Mouse (Mus musculus) limb, embryonic 15.5 days (tissue): ENCODE results near the gene Fyb. TPM values are rescaled to one million over a fixed set of nuclear protein-coding genes. Genes with fewer than 3 reads are reported as not detected.
"Not testable (repeated sequence)": the region's sequence is repeated elsewhere in the genome, so short reads cannot be mapped to it uniquely, and the experiment has no call there.

Source experiments
- ATAC-seq: fragments of 200-750 bp; cut with Nextera tagmentation; 2 replicates; pipeline ENCODE4 v1.8.0; 2017; ENCODE audit warnings: low read depth, moderate TSS enrichment; ENCODE audit not compliant: insufficient number of reproducible peaks, low FRiP score, low TSS enrichment
- H3K27ac ChIP-seq: fragments of 300-500 bp; sonication (generic); 2 replicates; pipeline ENCODE4 v1.5.1; 2015; ENCODE audit warnings: moderate library complexity, mild to moderate bottlenecking, inconsistent platforms
- H3K27me3 ChIP-seq: fragments of 300-500 bp; sonication (generic); 2 replicates; pipeline ENCODE4 v1.6.1; 2015; ENCODE audit warnings: inconsistent platforms
- H3K36me3 ChIP-seq: fragments of 300-500 bp; sonication (generic); 2 replicates; pipeline ENCODE4 v1.6.1; 2015; ENCODE audit warnings: inconsistent platforms
- H3K4me1 ChIP-seq: fragments of 300-500 bp; sonication (generic); 2 replicates; pipeline ENCODE4 v1.6.1; 2015; ENCODE audit warnings: inconsistent platforms
- H3K4me2 ChIP-seq: fragments of 300-500 bp; sonication (generic); 2 replicates; pipeline ENCODE4 v1.6.1; 2015; ENCODE audit warnings: mild to moderate bottlenecking, inconsistent platforms
- H3K4me3 ChIP-seq: fragments of 300-500 bp; sonication (generic); 2 replicates; pipeline ENCODE4 v1.5.1; 2015; ENCODE audit warnings: mild to moderate bottlenecking, inconsistent platforms
- H3K9ac ChIP-seq: fragments of 300-500 bp; sonication (generic); 2 replicates; pipeline ENCODE4 v1.6.1; 2015; ENCODE audit warnings: inconsistent platforms
- H3K9me3 ChIP-seq: fragments of 300-500 bp; sonication (generic); 2 replicates; pipeline ENCODE4 v1.6.1; 2016; ENCODE audit warnings: inconsistent platforms
- WGBS: fragments of 180-500 bp; shearing (Covaris S2); methylation state at CpG from one replicate; pipeline ENCODE4 v1.1.7; 2015; 5-methylcytosine and 5-hydroxymethylcytosine counted together
- polyA plus RNA-seq: library from polyadenylated mRNA; unstranded; fragments of >200 nt; fragmentation: Nextera tagmentation; extraction: Ambion mirVana; gene quantifications from 2 replicates; pipeline ENCODE4 v1.2.1, GENCODE M21; 2015

Gene Fyb
- polyA plus RNA-seq, 1 experiment from 2014 or later: 10.3 TPM

- Histone ChIP-seq H3K4me1 (peaks cover 10% of the 10 kb centered on the region), H3K4me3 (no peak overlapping the region), H3K4me2 (no peak overlapping the region), H3K27me3 (no peaks in the 10 kb centered on the region), H3K9me3 (no peaks in the 10 kb centered on the region), H3K27ac (no peak overlapping the region), H3K9ac (no peak overlapping the region), H3K36me3 (no peaks in the 10 kb centered on the region)
- 90% methylated on average over 4 of the region's 4 CpGs for WGBS
- ATAC-seq: no peak
Observed at GRCm38 (mm10) chr15:6584645-6585044, 62.0 kb downstream of the Fyb start.

DNA sequence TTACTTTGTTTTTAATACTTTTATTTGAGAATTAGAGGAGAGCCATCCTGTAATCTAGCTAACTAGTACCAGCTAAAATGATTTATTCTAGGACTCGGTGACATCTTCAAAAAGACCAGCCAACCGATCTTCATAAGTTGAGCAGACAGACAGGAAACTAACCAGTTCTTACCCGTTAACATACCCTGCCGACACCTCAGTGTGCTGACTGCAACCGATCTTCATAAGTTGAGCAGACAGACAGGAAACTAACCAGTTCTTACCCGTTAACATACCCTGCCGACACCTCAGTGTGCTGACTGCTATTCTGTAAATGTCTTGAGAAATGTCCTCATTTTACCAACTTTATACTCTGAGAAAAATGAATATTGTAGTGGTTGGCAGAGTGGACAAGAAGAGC lies 63.7 kb downstream of the Fyb start:
- not testable (repeated sequence) for H3K36me3 ChIP-seq, H3K27me3 ChIP-seq, H3K9me3 ChIP-seq, ATAC-seq, H3K4me2 ChIP-seq, H3K4me3 ChIP-seq, H3K9ac ChIP-seq, H3K27ac ChIP-seq, H3K4me1 ChIP-seq
- WGBS: 81% methylated on average over 7 of the region's 7 CpGs

DNA sequence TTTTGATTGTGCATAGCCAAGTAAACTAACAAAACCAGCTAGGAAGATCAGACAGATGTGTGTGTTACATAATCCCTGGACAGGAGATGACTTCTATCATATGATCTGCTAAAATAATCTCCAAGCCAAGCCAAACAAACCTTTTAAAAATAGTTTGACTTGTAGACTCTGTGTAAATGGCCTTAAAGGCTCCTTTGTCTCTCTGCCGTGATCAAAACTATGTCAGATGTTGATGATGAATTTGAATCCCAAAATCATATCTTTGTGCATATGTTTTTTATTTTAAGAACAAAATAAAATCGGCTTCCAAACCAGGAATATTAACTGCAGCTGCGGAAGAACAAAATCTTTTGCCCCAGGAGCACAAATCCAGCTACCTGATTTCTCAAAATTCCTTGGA lies 64.9 kb downstream of the Fyb start:
- H3K27ac ChIP-seq: no peak overlapping the region
- no peaks in the 10 kb centered on the region for H3K27me3 ChIP-seq
- ATAC-seq: no peak
- no peak overlapping the region for H3K4me3 ChIP-seq
- WGBS: 47% methylated on average over 3 of the region's 3 CpGs
- no peaks in the 10 kb centered on the region for H3K9me3 ChIP-seq
- no peak overlapping the region for H3K9ac ChIP-seq
- H3K4me2 ChIP-seq: no peak overlapping the region
- no peaks in the 10 kb centered on the region for H3K36me3 ChIP-seq
- H3K4me1 ChIP-seq: no peaks in the 10 kb centered on the region

DNA sequence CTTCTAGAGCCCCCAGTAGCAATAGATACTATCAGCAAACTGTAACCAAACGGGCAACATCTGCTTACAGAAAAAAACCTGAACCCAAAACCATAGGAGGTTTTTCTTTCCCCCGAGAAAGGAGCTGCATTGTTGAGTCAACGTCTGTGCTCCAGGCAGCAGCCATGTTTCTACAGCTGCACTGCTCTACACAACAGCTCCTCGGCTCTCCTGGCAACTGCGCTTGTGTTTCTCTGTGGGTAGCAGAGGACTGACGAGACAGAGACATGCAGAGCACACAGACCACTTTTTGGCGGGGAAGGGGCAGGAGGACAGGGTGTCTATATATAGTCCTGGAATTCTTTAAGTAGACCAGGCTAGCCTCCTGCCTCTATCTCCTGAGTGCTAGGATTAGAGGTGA lies 65.5 kb downstream of the Fyb start:
- Histone ChIP-seq H3K27ac (no peak overlapping the region), H3K27me3 (no peaks in the 10 kb centered on the region), H3K36me3 (no peaks in the 10 kb centered on the region), H3K4me2 (no peak overlapping the region), H3K9me3 (no peaks in the 10 kb centered on the region), H3K4me3 (no peak overlapping the region), H3K4me1 (no peaks in the 10 kb centered on the region), H3K9ac (no peak overlapping the region)
- ATAC-seq: no peak
- 63% methylated on average over 7 of the region's 7 CpGs for WGBS

- ATAC-seq: no peak
- no peak overlapping the region for H3K27ac ChIP-seq
- H3K9me3 ChIP-seq: no peaks in the 10 kb centered on the region
Observed at GRCm38 (mm10) chr15:6590846-6591451, 68.3 kb downstream of the Fyb start.

DNA sequence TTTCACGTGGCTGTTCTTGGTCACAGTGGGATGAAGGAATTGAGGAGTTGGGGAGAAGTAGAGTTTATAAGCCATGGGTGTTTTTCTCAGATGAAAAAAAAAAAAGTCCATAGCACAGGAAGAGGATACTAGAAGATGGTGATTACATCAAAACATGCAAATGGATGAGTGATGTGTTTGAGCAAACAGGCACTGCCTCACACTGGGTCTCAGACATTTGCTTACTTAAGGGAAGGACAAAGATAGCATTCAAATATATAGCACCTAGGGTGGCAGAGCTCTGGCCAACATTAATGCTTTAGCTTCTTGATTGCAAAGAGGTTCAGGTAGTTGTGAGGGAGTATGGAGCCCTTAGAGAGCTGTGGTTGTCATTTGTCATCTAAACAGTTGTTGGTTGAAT lies 68.9 kb downstream of the Fyb start:
- Histone ChIP-seq H3K27ac (no peak overlapping the region), H3K4me3 (no peak overlapping the region), H3K4me1 (no peaks in the 10 kb centered on the region), H3K9me3 (no peaks in the 10 kb centered on the region), H3K9ac (no peak overlapping the region), H3K27me3 (no peaks in the 10 kb centered on the region), H3K4me2 (no peak overlapping the region), H3K36me3 (no peaks in the 10 kb centered on the region)
- WGBS: 54% methylated on average over 1 of the region's 1 CpGs
- no peak for ATAC-seq

More at GRCm38 (mm10) chr15:6590846-6591451, 68.3 kb downstream of the Fyb start:
- Histone ChIP-seq H3K27me3 (no peaks in the 10 kb centered on the region), H3K36me3 (no peaks in the 10 kb centered on the region), H3K9ac (no peak overlapping the region), H3K4me3 (no peak overlapping the region), H3K4me2 (no peak overlapping the region), H3K4me1 (no peaks in the 10 kb centered on the region)
- 86% methylated on average over 4 of the region's 4 CpGs for WGBS

GRCm38 (mm10) chr15:6592561-6593253 lies 70.1 kb downstream of the Fyb start:
- no peaks in the 10 kb centered on the region for H3K9me3 ChIP-seq
- no peaks in the 10 kb centered on the region for H3K36me3 ChIP-seq
- no peak for ATAC-seq
- H3K9ac ChIP-seq: no peak overlapping the region
- H3K27me3 ChIP-seq: no peaks in the 10 kb centered on the region
- no peak overlapping the region for H3K4me2 ChIP-seq
- no peaks in the 10 kb centered on the region for H3K4me1 ChIP-seq
- H3K27ac ChIP-seq: no peak overlapping the region
- WGBS: 59% methylated on average over 5 of the region's 5 CpGs
- H3K4me3 ChIP-seq: no peak overlapping the region

- H3K4me1 ChIP-seq: no peaks in the 10 kb centered on the region
- 51% methylated on average over 1 of the region's 1 CpGs for WGBS
- no peaks in the 10 kb centered on the region for H3K36me3 ChIP-seq
- H3K27ac ChIP-seq: no peak overlapping the region
- no peaks in the 10 kb centered on the region for H3K27me3 ChIP-seq
- no peak overlapping the region for H3K4me2 ChIP-seq
- H3K4me3 ChIP-seq: no peak overlapping the region
- no peak overlapping the region for H3K9ac ChIP-seq
- no peak for ATAC-seq
- no peaks in the 10 kb centered on the region for H3K9me3 ChIP-seq
Observed at GRCm38 (mm10) chr15:6593254-6593623, 70.6 kb downstream of the Fyb start.

GRCm38 (mm10) chr15:6598626-6599025 lies 76.0 kb downstream of the Fyb start:
- ATAC-seq: no peak
- H3K9me3 ChIP-seq: no peaks in the 10 kb centered on the region
- no peaks in the 10 kb centered on the region for H3K27me3 ChIP-seq
- no peak overlapping the region for H3K4me2 ChIP-seq
- H3K36me3 ChIP-seq: no peaks in the 10 kb centered on the region
- no peak overlapping the region for H3K27ac ChIP-seq
- 78% methylated on average over 3 of the region's 3 CpGs for WGBS
- no peaks in the 10 kb centered on the region for H3K4me1 ChIP-seq
- no peak overlapping the region for H3K9ac ChIP-seq
- H3K4me3 ChIP-seq: no peak overlapping the region

GRCm38 (mm10) chr15:6600314-6600713 lies 77.7 kb downstream of the Fyb start:
- no peaks in the 10 kb centered on the region for H3K4me1 ChIP-seq
- WGBS: 70% methylated on average over 1 of the region's 1 CpGs
- no peak for ATAC-seq

DNA sequence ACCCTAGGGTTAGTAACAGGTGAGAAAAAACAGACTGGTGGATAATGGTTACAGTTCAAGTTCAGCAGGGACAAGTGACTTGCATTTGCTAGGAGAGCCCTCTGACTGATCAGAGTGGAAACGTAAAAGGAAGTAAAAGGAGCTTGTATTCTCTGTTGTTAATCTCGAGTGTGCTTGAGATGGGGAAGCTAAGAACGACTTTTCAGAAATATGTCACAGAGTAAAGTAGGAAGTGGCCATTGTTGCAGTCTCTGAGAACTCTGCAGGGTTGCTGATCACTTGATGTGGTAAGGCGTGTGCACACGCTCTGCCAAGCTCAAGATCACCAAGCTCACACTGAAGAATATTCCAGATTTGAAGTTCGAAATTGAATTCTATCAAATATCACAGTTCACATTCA lies 78.7 kb downstream of the Fyb start:
- 70% methylated on average over 6 of the region's 6 CpGs for WGBS

More at GRCm38 (mm10) chr15:6600314-6600713, 77.7 kb downstream of the Fyb start:
- Histone ChIP-seq H3K27me3 (no peaks in the 10 kb centered on the region), H3K9me3 (no peaks in the 10 kb centered on the region), H3K9ac (no peak overlapping the region), H3K36me3 (no peaks in the 10 kb centered on the region), H3K4me2 (no peak overlapping the region), H3K27ac (no peak overlapping the region), H3K4me3 (no peak overlapping the region)

DNA sequence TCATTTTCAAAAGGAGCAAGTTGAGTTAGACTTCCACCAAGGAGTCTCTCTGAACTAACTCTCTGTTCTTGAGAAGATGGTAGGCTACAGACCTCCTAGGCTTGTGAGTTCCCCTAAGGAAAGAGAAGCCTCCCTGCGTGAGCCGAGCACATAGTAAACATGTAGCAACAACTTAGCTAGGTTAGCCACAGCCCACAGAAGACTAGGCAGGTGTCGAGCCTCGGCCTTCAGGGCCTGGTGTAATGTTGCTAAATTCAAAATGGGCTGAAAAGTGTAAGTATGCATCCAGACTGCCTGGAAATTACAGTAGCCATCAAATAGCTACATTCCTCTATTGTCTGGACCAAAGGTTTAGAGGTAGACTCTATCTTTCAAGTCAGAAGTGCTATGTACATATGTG lies 79.3 kb downstream of the Fyb start:
- Histone ChIP-seq H3K4me1 (no peaks in the 10 kb centered on the region), H3K4me3 (no peak overlapping the region), H3K4me2 (no peak overlapping the region), H3K9ac (no peak overlapping the region), H3K36me3 (no peaks in the 10 kb centered on the region), H3K27me3 (no peaks in the 10 kb centered on the region), H3K27ac (no peak overlapping the region), H3K9me3 (no peaks in the 10 kb centered on the region)
- WGBS: 75% methylated on average over 4 of the region's 4 CpGs
- ATAC-seq: no peak

More for the DNA sequence above, 78.7 kb downstream of the Fyb start:
- Histone ChIP-seq H3K9me3 (no peaks in the 10 kb centered on the region), H3K27me3 (no peaks in the 10 kb centered on the region), H3K9ac (no peak overlapping the region), H3K4me1 (no peaks in the 10 kb centered on the region), H3K27ac (no peak overlapping the region), H3K4me3 (no peak overlapping the region), H3K36me3 (no peaks in the 10 kb centered on the region), H3K4me2 (no peak overlapping the region)
- ATAC-seq: no peak
